Mouse (Mus musculus): Measurements from ENCODE around the gene Numb.

Gene Numb

DNA sequence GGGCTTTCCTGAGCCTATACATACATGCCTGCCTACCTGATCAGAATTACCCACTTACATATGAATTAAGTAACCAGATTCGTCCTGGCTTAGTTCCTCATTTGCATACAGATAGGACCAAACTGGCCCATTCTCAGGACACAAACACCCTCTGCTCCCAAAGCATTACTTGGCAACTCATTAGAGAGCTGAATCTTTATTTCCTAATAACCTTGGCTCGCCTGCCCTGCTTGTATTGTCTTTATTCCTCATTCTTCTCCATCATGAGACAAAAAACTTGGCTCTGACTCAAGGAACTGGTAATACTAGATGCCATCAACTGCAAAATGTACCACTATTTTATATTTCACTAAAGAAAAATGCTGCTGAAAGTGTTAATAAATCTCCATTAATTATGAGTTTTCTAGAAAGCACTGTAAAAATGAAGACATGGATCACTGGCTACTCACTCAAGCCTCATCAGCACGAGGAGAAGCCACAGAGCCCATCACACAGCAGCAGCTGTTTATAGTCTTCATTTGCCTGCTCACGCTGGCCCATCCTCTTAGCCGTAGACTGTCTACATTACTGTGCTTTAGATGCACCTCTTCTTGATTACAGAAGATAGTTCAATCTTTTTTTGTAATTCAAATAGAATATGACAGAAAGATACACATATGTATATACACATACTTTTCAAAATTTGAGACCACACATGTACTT lies 69.1 kb downstream of the Numb start:
- DNase-seq (ENCODE audit: low spot score in 2 of 2) = no peak

DNA sequence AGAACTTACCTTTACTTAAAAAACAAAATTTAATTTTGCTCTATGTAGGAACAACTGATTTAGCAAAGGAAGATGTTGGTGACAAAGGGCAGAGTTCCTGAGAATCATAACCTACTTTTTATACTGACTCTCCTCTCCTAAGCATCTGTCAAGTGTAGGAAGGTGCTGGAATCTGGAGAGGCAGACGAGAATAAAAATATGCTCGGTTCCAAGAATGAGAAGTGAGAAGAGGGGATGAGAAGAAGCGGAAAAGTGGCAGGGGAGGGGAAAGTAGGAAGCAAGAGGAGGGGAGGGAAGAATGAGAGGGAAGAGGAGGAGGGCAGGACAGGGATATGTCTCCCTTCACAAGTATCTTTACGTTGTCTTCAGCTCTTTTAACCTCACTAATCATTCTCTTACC lies 71.4 kb downstream of the Numb start:
- no peak for DNase-seq (ENCODE audit: low spot score in 2 of 2)

DNA sequence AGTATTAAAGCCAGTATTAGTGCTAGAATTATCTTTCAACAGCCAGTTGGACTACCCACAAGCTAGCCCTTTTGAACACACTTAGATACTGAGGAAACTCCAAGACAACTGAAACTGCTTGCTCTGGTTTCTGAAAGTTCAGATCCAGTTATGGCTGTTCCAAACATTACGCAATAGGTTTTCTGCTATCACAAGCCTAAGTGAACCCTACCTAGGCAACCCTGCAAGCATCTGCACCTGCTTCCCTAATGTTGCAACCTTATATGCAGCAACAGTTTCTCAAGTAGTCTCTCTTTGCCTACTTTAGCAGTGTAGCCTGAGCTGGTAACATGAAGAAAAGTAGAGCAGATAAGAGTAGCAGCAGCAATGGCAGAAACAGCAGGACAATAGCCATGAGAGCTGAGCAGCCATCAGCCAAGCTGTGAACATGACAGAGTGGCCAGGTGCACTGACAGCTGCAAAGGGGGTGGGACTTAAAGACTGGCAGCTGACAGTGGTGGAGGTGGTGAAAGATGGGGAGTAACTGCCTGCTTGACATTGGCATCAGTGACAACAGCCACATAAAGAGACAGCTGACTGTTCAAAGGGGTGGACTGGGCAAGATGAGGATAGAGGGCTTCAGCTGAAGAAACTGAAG lies 73.0 kb downstream of the Numb start:
- no peak for DNase-seq (ENCODE audit: low spot score in 2 of 2)

DNA sequence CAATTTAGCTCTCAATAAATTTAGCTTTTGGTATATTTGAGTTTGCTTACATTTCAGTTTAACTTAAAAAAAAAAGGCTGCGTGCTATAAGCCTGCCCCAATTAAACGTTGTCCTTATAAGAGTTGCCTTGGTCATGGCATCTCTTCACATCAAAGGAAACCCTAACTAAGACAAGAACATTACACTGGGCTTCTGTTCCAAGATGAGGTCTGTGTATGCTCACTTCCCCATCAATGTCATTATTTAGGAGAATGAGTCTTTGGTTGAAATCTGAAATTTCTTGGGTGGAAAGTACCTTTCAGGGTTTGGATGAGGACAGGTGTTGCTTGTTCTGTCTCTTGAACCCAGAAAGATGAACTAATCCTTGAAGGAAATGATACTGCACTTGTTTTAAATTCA lies 73.9 kb downstream of the Numb start:
- no peak for DNase-seq (ENCODE audit: low spot score in 2 of 2)

DNA sequence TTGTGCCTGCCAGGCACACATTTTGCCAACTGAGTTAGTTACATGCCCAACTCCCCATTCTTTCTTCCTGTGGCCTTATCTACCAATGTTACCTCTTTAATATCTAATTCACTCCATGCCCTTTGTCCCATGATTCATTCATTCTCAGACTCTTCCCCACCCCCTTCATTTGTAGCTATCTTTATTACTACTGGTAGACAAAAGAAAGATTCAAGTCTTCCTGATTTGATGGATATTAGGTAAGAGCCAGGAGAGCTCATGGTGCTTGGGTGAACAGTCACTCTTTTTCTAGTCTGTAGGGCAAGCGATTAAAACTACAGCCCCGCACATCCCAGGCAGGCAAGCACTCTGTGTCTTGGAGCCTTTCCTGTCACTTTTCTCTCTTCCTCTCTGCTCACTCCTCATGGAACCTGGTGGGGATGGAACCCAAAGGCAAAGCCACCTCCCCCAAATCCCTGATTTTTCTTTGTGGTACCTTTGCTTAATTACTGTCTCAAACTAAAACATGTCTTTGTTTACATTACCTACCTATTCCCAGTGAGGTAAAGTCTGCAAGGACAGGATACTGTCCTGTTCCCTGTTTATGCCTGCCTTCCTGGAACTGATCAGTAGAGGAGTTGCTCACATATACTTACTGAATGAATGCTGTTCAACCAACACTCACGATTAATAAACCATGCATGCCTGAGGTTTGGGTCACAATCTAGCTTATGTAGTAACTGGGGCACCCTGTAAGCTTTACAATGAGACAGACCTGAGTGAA lies 78.9 kb downstream of the Numb start:
- no peak for DNase-seq (ENCODE audit: low spot score in 2 of 2)

DNA sequence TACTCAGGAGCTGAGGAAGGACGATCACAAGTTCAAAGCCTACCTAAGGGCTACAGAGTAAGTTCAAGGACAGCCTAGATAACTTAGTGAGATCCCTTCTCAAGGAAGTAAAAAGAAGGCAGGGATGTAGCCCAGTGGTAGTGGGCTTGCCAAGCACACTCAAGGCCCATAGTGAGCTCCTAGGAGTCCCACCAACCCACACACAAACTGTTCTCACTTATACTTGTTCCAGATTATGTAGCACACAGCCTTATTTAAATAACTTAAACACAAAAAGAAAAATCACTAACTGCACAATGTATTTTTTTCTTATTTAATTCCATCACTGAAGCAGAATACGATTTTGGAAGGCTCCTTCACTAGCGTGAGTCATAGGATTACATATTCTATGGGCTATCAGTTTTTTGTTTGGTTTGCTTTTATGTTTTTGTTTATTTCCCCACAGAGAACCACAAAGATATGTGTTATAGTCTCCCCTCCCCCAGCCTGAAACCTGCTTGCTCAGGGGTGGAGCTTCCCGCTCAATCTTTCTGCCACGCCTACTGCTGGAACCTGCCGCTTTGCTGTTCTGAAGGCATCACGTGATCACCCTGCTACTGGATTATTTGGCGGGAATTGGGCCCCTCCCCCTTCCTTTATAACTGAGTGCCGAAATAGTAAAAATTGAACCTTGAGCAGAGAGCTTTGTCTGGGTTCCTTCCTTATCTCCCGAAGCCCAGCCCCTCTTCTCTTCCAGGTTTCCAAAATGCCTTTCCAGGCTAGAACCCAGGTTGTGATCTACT lies 80.1 kb downstream of the Numb start:
- DNase-seq (ENCODE audit: low spot score in 2 of 2) = no peak

DNA sequence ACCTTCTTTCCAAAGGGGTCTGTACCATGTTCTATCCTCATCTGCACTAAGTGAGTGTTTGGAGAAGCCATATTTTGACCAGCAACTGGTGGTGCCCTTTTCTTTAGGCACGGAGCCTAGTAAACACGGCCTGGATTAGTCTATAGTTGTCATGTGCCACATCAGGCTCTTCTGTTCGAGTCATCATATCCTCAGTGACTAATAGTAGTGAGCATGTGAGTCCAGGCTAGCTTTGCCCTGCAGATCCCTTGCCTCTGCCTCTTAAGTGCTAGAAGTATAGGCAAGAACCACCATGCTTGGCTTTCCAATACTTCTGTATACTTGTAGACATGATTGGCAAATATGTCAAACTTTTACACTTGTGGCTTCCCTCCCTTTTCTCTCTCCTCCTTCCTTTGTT lies 87.8 kb downstream of the Numb start:
- no peak for DNase-seq (ENCODE audit: low spot score in 2 of 2)

DNA sequence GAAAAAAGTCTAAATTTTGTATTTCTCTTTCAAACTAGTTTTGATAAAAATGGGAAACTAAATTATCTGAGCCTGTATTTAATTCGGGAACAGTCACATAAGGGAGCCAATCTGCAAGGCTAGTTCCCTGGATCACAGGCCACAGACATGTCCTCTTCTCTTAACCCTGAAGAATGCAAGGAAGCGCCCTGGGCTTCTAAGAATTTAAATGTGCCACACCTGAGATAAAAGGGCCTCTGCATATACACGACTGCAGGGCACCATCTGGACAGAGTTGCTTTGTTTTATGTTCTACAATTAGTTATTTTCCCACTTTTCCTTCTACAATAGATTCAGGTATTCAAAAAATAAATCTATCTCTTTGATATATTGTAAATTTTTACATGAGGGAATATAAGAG lies 91.3 kb downstream of the Numb start:
- no peak for DNase-seq (ENCODE audit: low spot score in 2 of 2)

DNA sequence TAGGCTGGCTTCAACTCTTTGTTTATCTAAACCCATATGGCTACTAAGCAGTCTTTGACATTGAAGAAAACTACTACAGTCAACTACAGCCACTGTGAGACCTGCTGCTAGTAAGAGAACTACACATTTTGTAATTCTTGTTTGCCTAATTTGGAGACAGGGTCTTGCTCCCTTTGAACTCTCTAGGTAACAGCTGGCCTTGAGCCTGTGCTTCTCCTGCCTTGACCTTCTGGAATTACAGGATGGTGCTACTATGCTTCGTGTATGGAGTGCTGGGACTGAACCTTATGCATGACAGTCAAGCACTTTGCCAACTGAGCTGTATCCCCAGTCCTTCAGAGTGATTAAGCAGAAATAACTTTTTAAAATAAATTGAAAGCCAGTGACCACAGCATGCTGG lies 105.1 kb downstream of the Numb start:
- DNase-seq (ENCODE audit: low spot score in 2 of 2) = no peak

DNA sequence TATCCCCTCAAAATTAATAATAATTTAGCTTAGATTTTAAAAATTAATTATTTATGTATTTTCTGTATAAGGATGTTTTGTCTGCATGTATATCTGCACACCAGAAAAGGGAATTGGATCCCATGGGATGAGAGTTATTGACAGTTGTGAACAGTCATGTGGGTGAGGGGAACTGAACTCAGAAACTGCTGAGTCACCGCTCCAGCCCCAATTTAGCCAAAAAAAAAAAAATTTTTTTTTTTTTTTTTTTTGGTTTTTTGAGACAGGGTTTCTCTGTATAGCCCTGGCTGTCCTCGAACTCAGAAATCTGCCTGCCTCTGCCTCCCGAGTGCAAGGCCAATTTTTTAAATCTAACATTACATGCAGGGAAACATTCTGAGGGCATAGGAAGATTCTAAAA lies 109.8 kb downstream of the Numb start:
- no peak for DNase-seq (ENCODE audit: low spot score in 2 of 2)

DNA sequence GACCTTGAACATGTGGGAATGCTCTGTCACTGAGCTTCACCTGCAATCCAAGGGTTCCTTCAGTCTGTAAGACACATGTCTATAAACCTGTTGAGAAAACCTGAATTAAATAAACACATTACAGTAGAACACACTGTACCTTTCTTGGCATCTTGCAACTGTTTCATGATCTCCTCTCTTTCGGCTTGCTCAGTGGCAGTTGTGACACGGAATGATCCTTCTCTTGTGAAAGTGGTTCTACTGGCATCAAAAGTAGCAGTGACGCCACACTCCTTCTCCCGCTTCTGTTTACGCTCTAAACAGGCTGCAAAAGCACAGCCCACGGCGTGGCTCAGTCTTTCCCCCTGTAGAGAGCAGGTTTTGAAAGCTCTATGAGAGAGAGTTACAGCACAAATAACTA lies 118.1 kb downstream of the Numb start:
- no peak for DNase-seq (ENCODE audit: low spot score in 2 of 2)

DNA sequence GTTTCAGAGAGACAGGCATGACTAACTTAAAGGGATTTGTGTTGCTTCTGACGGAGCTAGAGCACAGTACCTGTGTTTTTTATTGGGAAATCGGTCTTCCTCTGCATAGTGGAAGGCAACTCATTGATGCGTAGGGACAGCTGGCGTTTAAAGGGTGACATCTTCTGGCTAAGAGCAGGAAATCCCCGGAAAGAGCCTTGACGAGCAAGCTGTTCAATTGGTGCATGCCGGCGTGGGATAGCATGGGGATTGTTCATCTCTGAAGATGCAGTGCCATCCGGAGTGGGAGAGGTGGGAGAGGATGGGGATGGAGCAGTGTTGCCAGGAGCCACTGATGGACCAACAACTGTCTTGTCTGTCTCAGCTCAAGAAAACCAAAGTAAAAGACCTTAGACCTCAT lies 120.8 kb downstream of the Numb start:
- DNase-seq (ENCODE audit: low spot score in 2 of 2) = peak; percentile 59 to 72

DNA sequence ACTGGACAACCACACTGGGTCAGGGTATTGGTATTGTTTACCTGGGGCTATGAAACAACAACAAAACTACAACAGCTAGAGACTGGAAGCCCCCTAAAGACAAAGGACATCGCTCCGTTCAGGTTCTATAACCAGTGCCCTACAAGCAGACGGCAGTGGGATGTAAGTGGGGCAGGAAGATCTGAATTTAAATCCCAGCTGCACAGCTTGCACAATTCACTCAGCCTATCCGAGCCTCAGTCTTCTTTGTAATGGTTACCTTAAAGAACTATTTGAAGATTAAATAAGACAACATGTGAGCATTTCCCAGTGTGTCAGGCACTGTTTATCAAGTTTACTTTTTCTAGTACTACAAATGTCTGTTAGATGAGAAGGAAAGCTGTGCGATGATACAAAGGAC lies 123.4 kb downstream of the Numb start:
- DNase-seq (ENCODE audit: low spot score in 2 of 2) = no peak

DNA sequence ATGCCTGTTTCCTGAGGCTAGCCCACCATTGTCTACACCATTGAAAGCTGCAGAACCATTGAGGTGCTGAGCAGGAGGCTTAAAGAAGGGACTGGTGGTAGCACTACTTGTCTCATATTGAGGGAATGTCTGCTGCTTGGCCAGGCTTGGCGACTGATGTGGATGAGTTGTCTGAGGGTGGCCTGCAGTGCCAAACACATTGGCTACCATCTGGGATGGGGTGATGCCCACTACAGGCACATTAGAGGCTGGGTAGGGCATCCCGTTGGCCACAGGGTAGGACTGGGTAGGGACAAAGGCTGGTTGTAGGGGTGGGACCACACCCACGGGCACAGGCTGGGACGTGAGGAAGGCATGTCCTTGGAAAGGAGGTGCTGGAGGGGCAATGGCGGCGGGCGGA lies 126.1 kb downstream of the Numb start:
- no peak for DNase-seq (ENCODE audit: low spot score in 2 of 2)

DNA sequence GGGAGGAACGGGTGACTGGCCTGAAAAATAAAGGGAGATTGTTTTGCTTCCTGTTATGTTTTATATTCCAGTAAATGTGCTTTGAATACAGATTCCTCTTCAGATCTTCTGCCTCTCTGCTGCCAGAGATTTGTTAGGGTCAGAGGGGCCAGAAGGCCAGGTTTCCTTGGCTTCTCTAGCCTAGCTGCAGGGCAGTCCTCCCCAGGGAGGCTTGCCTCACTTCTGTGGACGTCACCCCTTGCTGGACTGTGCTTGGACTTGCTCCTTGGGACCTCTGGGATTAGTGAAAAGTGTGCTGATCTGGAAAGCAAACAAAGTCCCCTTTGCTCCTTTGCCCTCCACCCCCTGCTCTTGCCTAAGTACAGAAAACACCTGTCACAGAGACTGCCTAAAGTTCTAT lies 126.7 kb downstream of the Numb start:
- no peak for DNase-seq (ENCODE audit: low spot score in 2 of 2)

DNA sequence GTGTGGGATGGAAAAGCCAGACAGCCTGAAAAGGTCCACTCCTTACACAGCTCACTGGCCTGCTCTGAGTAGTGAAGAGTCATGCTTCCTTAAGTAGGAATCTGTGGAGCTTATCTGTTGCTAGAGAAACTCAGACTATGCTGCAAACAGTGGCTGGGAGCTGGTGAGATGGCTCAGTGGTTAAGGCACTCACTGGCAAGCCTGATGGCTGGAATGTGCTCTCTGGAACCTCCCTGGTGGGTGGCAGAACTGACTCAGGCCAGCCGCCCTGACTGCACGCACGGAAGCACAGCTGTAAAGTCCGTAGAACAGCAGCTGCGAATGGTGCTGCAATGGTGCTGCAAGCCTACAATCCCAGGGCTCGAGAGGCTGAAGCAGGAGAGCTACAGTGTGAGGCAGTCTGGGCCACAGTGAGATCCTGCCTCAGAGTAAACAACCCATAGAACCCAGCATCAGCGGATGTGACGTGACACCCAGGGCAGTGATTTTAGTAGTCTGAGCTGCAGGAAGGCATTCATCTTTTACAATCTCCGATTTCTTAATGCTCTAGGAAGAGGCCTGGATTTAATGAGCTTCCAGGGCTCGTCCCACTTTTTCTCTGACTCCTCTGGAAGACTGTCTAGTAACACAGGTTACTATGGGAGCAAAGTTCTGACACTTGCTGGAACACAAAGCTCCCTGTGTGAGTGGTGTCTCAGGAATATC lies 128.9 kb downstream of the Numb start:
- DNase-seq (ENCODE audit: low spot score in 2 of 2) = no peak

DNA sequence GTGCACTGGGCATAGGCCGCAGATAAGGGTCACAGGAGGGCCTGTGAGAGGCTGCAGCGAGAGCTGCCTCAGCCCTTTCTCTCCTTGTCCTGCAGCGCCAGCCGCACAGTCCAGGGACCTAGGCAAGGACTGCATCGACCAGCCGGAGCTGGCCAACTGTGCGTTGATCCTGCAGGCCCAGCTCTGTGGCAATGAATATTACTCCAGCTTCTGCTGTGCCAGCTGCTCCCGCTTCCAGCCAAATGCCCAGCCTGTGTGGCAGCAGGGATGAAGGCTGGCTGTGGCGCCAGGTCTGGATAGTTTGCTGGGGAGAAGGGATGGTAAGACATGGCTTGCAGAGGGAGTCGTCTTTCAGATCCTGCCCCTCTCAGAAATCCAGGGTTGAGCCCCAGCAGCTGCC lies 130.0 kb downstream of the Numb start:
- peak; percentile 47 to 52 for DNase-seq (ENCODE audit: low spot score in 2 of 2)

DNA sequence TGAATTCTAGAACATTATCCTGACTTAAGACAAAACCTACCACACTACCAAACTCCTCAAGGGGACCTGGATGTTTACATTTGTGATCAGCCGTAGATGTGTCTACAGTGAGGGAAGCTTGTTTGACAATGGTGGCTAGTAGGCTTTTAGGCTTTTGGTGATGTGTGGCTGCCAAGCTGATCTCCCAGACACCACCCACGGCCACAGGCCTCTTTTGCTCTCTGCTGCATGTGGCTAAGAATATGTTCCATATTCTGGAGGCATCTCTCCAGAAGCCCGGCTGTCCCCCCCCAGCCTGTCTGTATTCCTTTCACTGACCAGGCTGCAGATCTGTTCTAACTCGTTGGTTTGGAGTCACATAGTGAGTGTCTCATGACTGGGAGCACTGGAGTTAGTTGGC lies 131.0 kb downstream of the Numb start:
- DNase-seq (ENCODE audit: low spot score in 2 of 2) = no peak

DNA sequence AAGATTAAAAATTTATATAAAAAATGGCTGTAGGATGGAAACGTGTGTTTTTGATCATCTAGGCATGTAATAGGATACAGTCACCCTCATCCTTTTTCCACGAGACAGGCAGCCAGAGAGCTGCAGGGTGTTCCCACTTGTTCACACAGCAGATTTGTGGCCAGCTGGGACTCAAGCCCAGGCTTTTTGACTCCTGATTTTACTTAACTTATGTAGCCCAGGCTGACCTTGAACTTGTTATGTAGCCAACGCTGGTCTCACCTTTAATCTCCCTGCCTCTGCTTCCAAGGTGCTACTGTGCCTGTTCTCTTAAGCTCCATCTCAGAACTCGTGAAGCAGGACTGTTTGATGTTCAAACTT lies 132.0 kb downstream of the Numb start:
- DNase-seq (ENCODE audit: low spot score in 2 of 2) = no peak

DNA sequence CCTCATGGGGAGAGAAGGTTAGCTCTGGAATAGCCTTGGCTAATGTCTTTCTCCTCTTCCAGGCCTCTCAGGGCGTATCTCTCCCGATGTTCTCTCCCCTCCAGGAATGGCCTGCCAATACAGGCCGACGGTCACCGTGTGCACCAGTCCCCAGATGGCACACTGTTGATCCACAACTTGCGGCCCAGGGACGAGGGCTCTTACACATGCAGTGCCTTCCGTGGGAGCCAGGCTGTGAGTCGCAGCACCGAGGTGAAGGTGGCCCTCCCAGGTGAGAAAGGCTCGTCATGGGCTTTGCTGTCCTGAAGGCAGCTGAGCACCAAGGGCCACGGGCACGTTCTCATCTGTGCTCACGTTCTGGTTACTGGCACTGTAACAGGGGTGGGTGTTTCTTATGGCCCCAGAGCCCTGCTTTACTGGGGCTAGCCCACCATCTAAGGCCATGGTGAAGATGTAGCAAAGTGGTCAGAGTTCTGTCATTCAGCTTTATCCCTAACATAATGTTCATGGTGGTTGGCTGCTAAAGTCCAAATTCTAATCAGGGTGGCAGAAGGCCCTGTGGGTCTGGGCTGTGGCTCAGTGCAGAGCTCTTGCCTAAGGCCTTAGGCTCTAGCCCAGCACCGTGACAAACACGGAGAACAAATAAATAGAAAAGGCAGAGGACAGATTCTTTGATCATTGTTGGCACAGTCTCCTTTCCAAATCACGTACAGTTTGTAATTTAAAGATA lies 132.5 kb downstream of the Numb start:
- no peak for DNase-seq (ENCODE audit: low spot score in 2 of 2)

DNA sequence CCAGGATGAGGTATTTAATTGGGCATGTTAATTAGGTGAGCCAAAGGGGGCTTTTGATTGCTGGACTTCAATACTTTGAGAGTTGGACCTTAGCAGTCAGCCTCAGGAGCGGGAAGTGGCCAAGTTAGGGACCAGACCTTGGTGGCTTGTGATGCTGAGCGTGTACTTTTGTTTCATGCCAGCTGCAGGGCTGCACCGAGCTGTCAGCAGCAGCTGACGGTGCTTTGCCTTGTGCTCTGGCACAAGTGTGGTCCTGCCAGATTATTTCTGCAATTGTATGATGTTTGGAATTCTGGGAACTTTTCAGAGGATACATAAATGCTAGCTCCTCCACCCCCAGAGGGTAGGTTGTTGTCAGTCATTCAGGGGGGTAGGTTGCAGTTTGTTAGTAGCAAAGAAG lies 136.4 kb downstream of the Numb start:
- no peak for DNase-seq (ENCODE audit: low spot score in 2 of 2)
